Mouse (Mus musculus) CD4-positive, CD25-positive, alpha-beta regulatory T cell, adult 2 months (primary cell): ENCODE data around the gene Zkscan16.

Source experiments
- DNase-seq: peaks from one replicate; pipeline ENCODE4 v3.0.0-alpha.2; 2012; ENCODE audit warnings: low read depth, low spot score

Zkscan16 gene

GRCm38 (mm10) chr4:58941638-58942037 is 1.8 kb upstream of the Zkscan16 start:
- DNase-seq, result no peak

GRCm38 (mm10) chr4:58942942-58943341 is 486 bp upstream of the Zkscan16 start:
- no peak for DNase-seq

GRCm38 (mm10) chr4:58944206-58944553 is 752 bp downstream of the Zkscan16 start:
- peak; percentile 19 for DNase-seq

GRCm38 (mm10) chr4:58944695-58945094 is 1.3 kb downstream of the Zkscan16 start:
- no peak for DNase-seq

GRCm38 (mm10) chr4:58948391-58948790 is 5.0 kb downstream of the Zkscan16 start:
- no peak for DNase-seq

- DNase-seq, result no peak
Measured at GRCm38 (mm10) chr4:58952630-58953029, 9.2 kb downstream of the Zkscan16 start.

GRCm38 (mm10) chr4:58961719-58962118 is 18.3 kb downstream of the Zkscan16 start:
- no peak for DNase-seq

GRCm38 (mm10) chr4:58963271-58963670 is 19.8 kb downstream of the Zkscan16 start:
- DNase-seq, result no peak

- DNase-seq, result no peak
Measured at GRCm38 (mm10) chr4:58965136-58965535, 21.7 kb downstream of the Zkscan16 start.

GRCm38 (mm10) chr4:58970678-58971077 is 27.2 kb downstream of the Zkscan16 start:
- no peak for DNase-seq

GRCm38 (mm10) chr4:58975711-58976110 is 32.3 kb downstream of the Zkscan16 start:
- DNase-seq, result no peak

GRCm38 (mm10) chr4:58981421-58981820 is 38.0 kb downstream of the Zkscan16 start:
- DNase-seq, result no peak

GRCm38 (mm10) chr4:58982806-58983205 is 39.4 kb downstream of the Zkscan16 start:
- no peak for DNase-seq

GRCm38 (mm10) chr4:58985157-58985648 is 41.8 kb downstream of the Zkscan16 start:
- peak; percentile 88 for DNase-seq

GRCm38 (mm10) chr4:58986540-58987190 is 43.2 kb downstream of the Zkscan16 start, which contains the start of gene Ptgr1:
Ptgr1 (minus strand) TSS chr4:58987119.
- peak; percentile 84 for DNase-seq

GRCm38 (mm10) chr4:58989303-58989898 is 46.0 kb downstream of the Zkscan16 start:
- DNase-seq, result no peak

GRCm38 (mm10) chr4:58990609-58991434 is 47.4 kb downstream of the Zkscan16 start:
- no peak for DNase-seq

- no peak for DNase-seq
Measured at GRCm38 (mm10) chr4:58992195-58992594, 48.8 kb downstream of the Zkscan16 start.

- DNase-seq, result no peak
Measured at GRCm38 (mm10) chr4:58994762-58995161, 51.3 kb downstream of the Zkscan16 start, which contains the start of gene Dnajc25. Dnajc25 (plus strand) TSS chr4:58995062.

GRCm38 (mm10) chr4:58995251-58995693 is 51.8 kb downstream of the Zkscan16 start:
- no peak for DNase-seq

- no peak for DNase-seq
Measured at GRCm38 (mm10) chr4:58997081-58997480, 53.7 kb downstream of the Zkscan16 start.

- no peak for DNase-seq
Measured at GRCm38 (mm10) chr4:58998688-58999087, 55.3 kb downstream of the Zkscan16 start.
